Mouse (Mus musculus): ENCODE results near the gene Coa4.
A peak's percentile ranks its signal among the peaks of the same experiment; 100 is the strongest.

The Coa4 gene

GRCm38 (mm10) chr7:100536804-100537518, at the start of gene Coa4:
Coa4 (plus strand) TSS chr7:100537071.
- DNase-seq, result peak; percentile 86

DNA sequence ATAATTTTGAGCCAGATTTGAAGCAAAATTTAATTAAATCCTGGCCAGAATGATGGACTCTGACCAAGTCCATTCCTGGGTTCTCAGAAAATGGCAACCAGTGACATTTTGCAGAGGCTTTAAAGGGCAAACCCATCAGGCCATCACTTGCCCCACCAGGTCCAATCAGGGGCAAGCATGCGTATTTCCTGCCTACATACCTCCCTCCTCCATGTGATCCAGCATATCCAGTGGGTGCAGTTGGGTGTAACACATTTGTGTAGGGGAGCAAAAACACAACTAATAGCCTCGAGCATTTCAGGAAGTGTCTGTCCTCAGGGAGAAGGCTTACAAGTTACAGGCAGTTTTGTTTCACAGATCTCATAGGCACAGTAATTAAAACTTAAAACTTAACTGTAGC, 49.6 kb upstream of the Coa4 start:
- no peak for DNase-seq

- DNase-seq, result no peak
Measured at GRCm38 (mm10) chr7:100488474-100489048, 48.3 kb upstream of the Coa4 start.

DNA sequence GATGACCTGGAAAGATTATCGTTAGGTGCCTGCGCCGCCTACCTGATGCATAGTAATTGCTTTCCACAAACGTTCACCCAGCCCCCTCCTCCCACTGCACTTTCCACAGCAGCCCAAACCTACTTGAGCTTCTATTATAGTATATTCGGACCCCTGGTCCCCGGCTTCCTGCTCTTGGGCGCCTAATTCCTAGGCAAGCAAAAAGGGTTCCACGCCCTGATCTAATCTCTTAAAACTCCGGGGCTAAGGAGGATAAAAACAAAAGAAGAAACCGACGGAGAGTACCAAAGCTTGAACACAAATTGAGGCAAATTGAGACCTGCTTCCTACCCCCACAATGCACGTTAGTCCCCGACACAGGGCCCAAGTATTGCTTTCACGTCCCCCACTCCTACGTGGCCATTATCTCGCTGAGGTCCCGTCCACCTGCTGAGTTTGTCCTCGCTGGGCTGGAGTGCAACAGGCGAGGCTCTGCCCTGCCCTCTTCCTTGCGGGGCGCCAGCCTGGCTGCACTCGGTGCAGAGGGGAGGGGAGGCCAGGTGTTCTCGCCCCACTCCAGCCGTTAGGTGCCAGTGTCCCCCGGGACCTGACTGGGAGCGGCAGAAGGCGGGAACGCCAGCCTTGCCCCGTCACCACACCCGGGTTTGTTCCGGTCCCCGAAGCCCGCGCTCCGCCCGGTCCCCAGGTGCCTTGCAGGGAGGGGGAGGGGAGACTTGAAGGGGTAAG, 44.3 kb upstream of the Coa4 start:
- no peak for DNase-seq

DNA sequence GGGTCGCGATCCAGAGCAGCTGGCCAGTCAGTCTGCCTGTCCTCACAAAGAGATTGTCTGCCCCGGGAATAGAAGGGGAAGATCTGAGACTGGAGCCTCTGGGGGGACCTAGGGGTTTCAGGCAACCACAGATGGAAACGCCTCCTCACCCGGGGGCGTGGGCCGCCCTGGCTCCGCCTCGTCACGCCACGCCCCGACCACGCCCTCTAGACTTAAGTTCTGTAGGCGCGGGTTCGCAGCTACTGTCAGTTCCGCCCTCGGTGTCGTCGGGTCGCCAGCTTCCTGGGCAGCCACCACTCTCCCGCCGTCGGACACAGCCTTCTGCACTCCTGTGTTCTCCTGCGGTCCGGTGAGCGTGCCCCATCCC, 43.8 kb upstream of the Coa4 start, which contains the start of gene Ucp2:
Gene Ucp2, plus strand, starts transcription at position 221 of the 367 bp plus-strand sequence.
- DNase-seq, result no peak

- DNase-seq, result no peak
Measured at GRCm38 (mm10) chr7:100493484-100494414, 43.1 kb upstream of the Coa4 start.

- DNase-seq, result no peak
Measured at GRCm38 (mm10) chr7:100494415-100494831, 42.4 kb upstream of the Coa4 start.

- no peak for DNase-seq
Measured at GRCm38 (mm10) chr7:100495042-100495441, 41.8 kb upstream of the Coa4 start.

DNA sequence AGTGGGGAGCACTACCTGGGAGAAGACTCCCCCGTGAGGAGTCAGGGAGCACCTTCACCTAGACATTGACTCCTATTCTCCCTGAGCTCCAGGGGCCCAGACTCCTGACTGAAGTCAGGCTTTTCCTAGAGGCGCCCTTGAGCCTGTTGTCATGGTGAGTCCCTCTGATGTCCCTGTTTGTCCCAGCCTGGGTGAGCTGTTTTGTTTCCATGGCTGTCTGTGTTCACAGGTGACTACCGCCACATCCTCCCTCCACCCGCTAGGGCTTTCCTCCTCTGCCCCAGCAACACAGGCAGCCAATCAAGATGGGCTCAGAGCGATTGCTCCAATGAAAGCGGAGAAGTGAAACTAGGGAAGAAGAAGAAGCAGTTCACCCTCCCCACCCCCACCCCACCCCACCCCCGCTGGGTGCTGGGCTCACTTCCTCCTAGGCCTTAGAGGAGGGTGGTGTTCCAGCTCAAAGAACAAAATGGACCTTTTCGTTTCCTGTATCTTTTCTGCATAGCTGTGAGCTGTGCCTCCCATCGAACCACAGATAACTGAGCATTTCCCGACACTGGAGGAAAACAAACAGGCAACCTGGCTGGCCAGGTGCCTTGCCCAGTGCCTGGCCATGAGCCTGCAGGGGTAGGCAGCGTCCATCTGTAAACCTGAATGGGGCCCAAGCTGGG, 41.2 kb upstream of the Coa4 start:
- no peak for DNase-seq

DNA sequence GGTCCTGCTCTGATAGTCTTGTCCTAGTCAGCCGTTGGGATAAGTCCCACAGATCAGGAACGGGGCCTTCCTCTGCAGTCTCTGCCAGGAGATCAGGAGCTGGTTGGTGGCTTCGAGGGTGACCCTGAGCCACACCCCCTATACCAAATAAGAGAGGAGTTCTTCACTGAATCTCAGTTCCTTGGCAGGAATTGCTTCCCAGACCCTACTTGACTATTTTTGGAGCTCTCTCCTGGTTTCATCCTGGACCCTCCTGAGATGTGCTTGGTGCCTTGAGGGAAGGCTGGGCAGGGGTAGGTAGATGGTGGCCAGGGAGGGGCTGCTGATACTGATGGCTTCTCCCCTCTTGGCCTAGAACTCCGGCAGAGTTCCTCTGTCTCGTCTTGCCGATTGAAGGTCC, 40.5 kb upstream of the Coa4 start:
- DNase-seq, result no peak

GRCm38 (mm10) chr7:100496791-100497190, 40.1 kb upstream of the Coa4 start:
- no peak for DNase-seq

DNA sequence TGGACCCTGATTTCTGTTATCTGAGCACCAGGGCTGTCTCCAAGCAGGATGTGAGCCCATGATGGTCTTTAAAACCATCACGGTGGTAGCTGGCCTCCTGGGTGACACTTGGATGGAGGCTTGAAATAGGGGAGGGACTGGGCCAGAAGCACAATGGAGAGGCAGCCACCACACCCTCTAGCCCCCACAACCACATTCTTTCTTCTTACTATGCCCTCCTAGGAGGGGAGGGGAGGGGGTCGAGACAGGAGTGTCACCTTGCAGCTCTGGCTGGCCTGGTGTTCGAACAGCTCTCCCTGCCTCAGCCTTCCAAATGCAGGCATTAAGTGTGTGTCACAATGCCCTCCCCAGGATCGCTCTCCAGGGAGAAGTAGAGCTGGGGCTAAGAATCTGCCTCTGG, 39.5 kb upstream of the Coa4 start:
- DNase-seq, result no peak

GRCm38 (mm10) chr7:100497982-100498381, 38.9 kb upstream of the Coa4 start:
- no peak for DNase-seq

DNA sequence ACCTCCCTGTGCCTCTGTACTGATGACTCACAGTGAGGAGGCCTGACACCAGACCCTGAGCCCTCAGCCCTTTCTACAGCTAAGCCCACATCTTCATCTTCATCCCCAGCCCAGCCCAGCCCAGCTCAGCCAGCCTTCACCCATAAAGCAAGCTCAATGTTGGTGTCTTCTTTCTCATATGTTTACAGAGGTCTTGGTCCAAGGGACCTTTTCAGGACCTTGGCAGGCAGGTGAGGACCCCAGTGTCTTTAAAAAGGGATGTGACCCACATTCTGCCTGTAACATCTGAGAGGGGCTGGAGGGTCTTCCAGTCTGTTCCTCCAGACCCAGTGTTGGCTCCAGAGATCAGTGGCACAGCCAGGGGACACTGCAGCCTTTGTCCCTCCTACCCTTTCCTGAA, 37.4 kb upstream of the Coa4 start:
- no peak for DNase-seq

DNA sequence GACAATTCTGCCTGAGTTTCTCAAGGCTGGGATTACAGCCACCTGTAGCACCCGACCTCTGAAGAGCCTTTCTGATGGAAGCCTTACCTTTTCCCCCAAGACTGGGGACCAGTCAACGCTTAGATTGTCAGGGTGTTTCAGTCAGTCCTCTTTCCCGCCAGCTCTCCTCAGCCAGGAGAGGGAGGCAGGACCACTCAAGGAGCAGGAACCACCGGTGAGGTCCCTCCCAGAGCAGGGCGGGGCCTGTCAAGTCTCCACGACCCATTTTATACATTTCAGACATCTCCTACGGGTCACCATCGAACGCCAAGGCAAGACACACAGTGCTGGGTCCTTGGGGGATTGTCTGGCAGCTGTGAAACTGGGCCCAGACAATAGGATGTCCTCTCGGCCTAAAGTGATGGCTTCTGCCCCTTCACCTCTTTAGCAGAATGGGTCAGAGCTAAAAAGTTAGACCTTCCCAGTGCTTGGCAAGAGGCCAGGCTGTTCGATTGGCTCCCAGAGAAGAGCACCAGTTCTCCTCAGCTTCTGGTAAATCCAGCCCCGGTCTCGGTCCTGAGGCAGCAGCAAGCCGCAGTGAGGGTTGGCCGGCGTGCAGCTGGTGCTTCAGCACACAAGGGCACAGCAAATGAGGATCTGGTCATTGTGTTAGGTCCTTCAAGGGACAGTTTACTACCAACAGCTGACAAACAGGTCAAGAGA, 36.4 kb upstream of the Coa4 start:
- DNase-seq, result no peak

DNA sequence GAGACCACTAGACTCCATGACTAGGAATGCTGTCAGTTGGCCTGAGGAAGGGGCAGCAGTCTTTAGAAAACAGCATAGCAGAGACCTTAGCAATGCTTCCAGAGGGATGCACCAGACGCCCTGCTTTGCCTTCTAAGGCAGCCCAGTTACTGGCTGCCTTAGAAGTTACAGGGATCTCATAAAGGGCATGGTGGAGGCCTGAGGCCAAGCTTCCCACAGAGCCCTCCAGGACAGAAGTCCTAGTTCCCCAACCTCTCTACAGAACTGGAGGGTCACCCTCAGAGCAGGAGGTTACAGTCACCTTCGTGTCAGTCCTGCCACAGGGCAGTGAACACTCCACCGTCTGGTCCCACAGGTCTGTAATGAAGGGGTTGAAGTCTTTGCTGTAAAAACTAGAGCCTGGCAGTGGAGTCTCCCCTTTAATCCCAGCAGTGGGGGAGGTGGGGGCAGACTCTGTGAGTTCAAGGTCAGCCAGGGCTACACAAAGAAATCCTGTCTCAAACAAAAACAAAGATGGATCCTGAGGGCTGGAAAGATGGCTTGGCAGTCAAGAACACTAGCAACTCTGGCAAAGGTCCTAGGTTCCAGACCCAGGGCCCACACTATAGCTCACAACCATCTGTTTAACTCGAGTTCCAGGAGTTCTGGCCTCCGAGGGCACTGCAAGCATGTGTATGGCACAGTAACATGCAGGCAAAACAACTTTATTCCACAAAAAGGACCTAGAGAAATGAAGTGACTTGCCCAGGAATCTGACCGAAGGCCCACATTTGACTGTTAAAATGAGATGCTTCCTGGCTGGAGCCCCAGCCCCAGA, 35.6 kb upstream of the Coa4 start:
- DNase-seq, result no peak

DNA sequence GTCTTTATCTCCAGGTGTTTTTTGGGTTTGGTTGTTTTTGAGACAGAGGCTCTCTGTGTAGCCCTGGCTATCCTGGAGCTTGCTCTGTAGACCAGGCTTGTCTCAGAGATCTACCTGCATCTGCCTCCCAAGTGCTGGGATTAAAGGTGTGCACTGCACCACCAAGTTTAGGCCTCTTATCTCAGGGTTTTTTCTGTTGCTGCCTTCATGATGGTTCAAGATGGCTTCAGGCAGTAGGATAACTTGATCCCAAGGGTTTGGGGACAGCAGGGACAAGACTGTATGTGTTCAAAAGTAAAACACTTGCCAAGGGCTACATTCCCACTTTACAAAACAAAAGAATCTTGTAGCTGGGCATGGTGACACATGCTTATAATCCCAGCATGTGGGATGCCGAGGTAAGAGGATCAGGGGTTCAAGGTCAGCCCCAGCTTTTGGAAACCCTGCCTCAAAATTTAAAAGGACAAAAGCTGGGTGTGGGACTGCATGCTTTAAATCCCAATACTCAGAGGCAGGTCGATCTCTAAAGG, 35.0 kb upstream of the Coa4 start:
- no peak for DNase-seq

DNA sequence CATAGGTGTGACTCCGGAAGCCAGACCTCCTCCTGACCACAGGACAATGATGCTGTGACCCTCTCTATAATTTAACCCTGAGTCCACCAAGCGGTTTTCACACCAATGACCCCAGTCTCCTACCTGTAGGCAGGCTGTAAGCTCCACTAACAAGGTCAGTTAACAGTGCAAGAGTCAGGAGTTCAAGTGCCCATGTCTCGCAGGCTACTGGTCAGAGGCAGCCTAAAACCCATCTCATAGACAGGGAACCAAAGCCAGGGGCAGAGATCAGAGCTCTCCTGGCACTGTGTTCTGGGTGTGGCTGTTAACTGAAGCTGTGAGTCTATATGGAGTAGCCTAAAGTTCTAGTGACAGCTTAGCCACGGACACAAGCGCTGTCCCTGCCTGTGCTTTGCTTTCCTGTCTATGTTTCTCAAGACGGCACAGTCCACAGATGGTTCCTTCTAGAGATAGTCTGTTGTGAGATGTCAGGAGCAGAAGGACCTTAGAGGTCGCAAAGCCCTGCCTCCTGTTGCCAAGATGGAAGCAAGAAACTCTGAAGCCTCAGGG, 34.4 kb upstream of the Coa4 start:
- no peak for DNase-seq

DNA sequence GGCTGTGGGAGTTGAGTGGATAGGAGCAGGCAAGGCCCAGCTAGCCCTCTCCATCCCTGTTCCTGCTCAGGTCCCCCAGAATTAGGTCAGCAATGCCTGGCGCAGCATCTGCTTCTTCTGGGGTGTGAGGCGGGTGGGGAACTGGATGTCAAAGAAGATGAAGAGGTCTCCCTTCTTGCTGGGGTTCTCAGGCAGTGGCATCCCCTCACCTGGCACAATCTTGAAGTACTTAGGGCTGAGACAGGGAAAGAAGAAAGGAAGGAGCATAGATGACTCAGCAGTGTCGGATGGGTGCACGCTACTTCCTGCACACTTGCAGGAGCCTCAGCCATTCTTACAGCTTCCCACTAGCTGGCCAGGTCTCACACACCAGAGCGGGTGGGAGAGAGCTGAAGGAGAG, 33.8 kb upstream of the Coa4 start:
- no peak for DNase-seq

DNA sequence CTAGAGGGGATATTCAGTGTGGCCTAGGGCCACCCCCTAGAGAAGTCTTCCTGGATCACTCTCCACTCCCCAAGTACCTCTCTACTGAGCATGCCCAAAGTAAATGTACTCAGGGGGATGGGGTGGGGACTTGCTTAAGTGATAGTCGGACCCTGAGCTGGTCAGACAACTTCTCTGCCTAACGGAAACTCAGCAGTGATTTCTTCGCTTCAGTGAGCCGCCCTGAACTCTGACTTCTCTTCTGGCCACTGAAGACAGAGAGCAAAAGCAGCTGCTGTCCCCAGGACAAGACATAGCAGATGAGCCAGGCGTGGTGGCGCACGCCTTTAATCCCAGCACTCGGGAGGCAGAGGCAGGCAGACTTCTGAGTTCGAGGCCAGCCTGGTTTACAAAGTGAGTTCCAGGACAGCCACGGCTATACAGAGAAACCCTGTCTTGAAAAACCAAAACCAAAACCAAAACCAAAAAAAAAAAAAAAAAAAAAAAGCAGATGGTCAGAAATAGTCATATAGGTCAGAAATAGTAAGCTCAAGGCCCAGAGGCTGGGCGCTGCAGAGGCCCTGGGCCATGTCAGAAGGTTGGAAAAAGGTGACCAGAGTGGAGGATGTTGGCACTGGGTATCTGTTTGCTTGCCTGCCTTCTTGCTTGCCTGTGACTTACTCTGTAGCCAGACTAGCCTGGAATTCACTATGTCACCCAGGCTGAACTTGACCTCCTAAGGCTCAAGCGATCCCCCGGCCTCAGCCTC, 32.0 kb upstream of the Coa4 start:
- no peak for DNase-seq
